Mouse (Mus musculus): Measurements from ENCODE around the gene Klrd1. TPM values are rescaled to one million over a fixed set of nuclear protein-coding genes. Genes with fewer than 3 reads are reported as not detected.
"Not testable (repeated sequence)": the region's sequence is repeated elsewhere in the genome, so short reads cannot be mapped to it uniquely, and the experiment has no call there.

The Klrd1 gene
- not detected for total RNA-seq (2021)

- no peak for DNase-seq
Measured at GRCm38 (mm10) chr6:129591508-129591907, at the start of gene Klrd1. Gene Klrd1, plus strand, starts transcription at chr6:129591782.

GRCm38 (mm10) chr6:129541931-129542330 lies 49.7 kb upstream of the Klrd1 start:
- DNase-seq = peak in 1 of 2 experiments; percentile 18

GRCm38 (mm10) chr6:129542540-129542939 lies 49.0 kb upstream of the Klrd1 start:
- DNase-seq = no peak

GRCm38 (mm10) chr6:129543709-129544606 lies 47.6 kb upstream of the Klrd1 start:
- DNase-seq = peak; percentile 30 to 64

GRCm38 (mm10) chr6:129547277-129547676 lies 44.3 kb upstream of the Klrd1 start:
- no peak for DNase-seq

- no peak for DNase-seq
Measured at GRCm38 (mm10) chr6:129548009-129548408, 43.6 kb upstream of the Klrd1 start.

GRCm38 (mm10) chr6:129557298-129558023 lies 34.1 kb upstream of the Klrd1 start:
- DNase-seq = no peak

GRCm38 (mm10) chr6:129558946-129559640 lies 32.5 kb upstream of the Klrd1 start:
- peak; percentile 26 to 61 for DNase-seq

- DNase-seq = no peak
Measured at GRCm38 (mm10) chr6:129559641-129560027, 31.9 kb upstream of the Klrd1 start.

- no peak for DNase-seq
Measured at GRCm38 (mm10) chr6:129565257-129565656, 26.3 kb upstream of the Klrd1 start.

GRCm38 (mm10) chr6:129575315-129575714 lies 16.3 kb upstream of the Klrd1 start:
- no peak for DNase-seq

- DNase-seq = no peak
Measured at GRCm38 (mm10) chr6:129577605-129578004, 14.0 kb upstream of the Klrd1 start, which contains the start of gene Klre1. Gene Klre1, plus strand, starts transcription at chr6:129577905.

- DNase-seq = no peak
Measured at GRCm38 (mm10) chr6:129581274-129581673, 10.3 kb upstream of the Klrd1 start.

- no peak for DNase-seq
Measured at GRCm38 (mm10) chr6:129581896-129582295, 9.7 kb upstream of the Klrd1 start.

GRCm38 (mm10) chr6:129583014-129583413 lies 8.6 kb upstream of the Klrd1 start:
- no peak for DNase-seq

GRCm38 (mm10) chr6:129608372-129608771 lies 16.8 kb downstream of the Klrd1 start:
- DNase-seq = no peak

- DNase-seq = no peak
Measured at GRCm38 (mm10) chr6:129623735-129624134, 32.2 kb downstream of the Klrd1 start, which contains the start of gene Klrk1. Gene Klrk1, minus strand, starts transcription at chr6:129623864.

- DNase-seq = not testable (repeated sequence)
Measured at GRCm38 (mm10) chr6:129631046-129631445, 39.5 kb downstream of the Klrd1 start.

GRCm38 (mm10) chr6:129643237-129643636 lies 51.7 kb downstream of the Klrd1 start, which contains the start of gene Klrc3:
Gene Klrc3, minus strand, starts transcription at chr6:129643337.
- not testable (repeated sequence) for DNase-seq

- not testable (repeated sequence) for DNase-seq
Measured at GRCm38 (mm10) chr6:129644054-129644453, 52.5 kb downstream of the Klrd1 start.
